Mouse (Mus musculus): ENCODE results near the gene H1f0. TPM values are rescaled to one million over a fixed set of nuclear protein-coding genes. Genes with fewer than 3 reads are reported as not detected.
A peak's percentile ranks its signal among the peaks of the same experiment; 100 is the strongest.

The H1f0 gene
- total and polyA plus RNA-seq, 3 experiments = 33.5 to 213 (median 46.8) TPM

DNA sequence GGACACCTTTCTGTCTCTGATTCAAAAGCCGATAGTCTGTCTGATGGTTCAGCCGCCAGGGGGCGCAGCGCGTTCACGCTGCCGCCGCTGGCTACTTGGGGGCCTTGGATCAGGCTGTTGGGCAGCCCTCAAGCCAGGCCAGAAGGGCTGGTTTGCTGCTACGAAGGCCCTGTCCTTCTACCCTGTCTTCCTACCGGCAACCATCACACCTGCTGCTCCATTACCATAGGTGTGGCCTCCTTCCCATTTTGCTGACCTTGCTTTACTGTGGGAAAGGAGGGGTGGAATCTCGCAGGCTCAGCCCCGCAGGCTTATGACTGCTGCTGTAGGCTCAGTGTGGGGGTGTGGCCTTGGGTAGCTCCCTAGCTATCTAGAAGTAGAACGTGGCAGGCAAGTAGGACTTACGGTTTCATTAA, 9.7 kb downstream of the H1f0 start:
- Histone ChIP-seq H3K4me1 (ENCODE audit: control insufficient read depth in 1 of 2, insufficient read depth in 2 of 2, low read length in 2 of 2) (peaks cover 0 to 12% of the 10 kb centered on the region in 2 experiments; a peak in 2 of 4 replicates), H3K79me2 (ENCODE audit: control insufficient read depth, insufficient read depth, low read length, poor library complexity) (no peaks in the 10 kb centered on the region; the same call in 1 of the 2 replicates), H3K4me3 (ENCODE audit: control insufficient read depth in 1 of 2, insufficient read depth in 1 of 2, low read depth in 2 of 2, low read length in 2 of 2) (peak overlapping the region; percentile 40 to 53), H3K27me3 (ENCODE audit: control insufficient read depth in 1 of 2, insufficient read depth in 2 of 2, low read length in 2 of 2) (no peaks in the 10 kb centered on the region), H3K9ac (ENCODE audit: control insufficient read depth, low read depth, low read length, poor library complexity, severe bottlenecking) (peak overlapping the region; percentile 64), H3K9me3 (replicated peaks; ENCODE audit: insufficient read depth, low read length) (no peaks in the 10 kb centered on the region), H3K36me3 (ENCODE audit: control insufficient read depth in 1 of 2, insufficient read depth in 2 of 2, low read length in 2 of 2) (no peaks in the 10 kb centered on the region), H3K27ac (ENCODE audit: control insufficient read depth, low read depth, low read length) (peak overlapping the region; percentile 53)
- peak; percentile 93 for DNase-seq (ENCODE audit: low read depth, low spot score)
- TF ChIP-seq RCOR1 (IDR thresholded peaks at IDR 0.05; ENCODE audit: low read depth, low read length) (no peak), EP300 (IDR thresholded peaks at IDR 0.05; ENCODE audit: low read depth in 1 of 2, low read length in 2 of 2) (no peak), ETS1 (IDR thresholded peaks at IDR 0.05; ENCODE audit: low read depth, low read length) (peak; percentile 26; the same call in 1 of the 2 replicates), SIN3A (IDR thresholded peaks at IDR 0.05; ENCODE audit: low read length) (peak; percentile 40), POLR2A (IDR thresholded peaks at IDR 0.05; ENCODE audit: control insufficient read depth in 1 of 2, insufficient read depth in 1 of 2, low read depth in 1 of 2, low read length in 2 of 2, poor library complexity in 1 of 2) (no peak; a peak in 1 of 4 replicates), POLR2AphosphoS5 (IDR thresholded peaks at IDR 0.05; ENCODE audit: borderline replicate concordance, low read depth, low read length) (no peak), GABPA (IDR thresholded peaks at IDR 0.05; ENCODE audit: low read depth, low read length) (no peak), RAD21 (IDR thresholded peaks at IDR 0.05; ENCODE audit: low read depth, low read length) (peak; percentile 44), CHD1 (IDR thresholded peaks at IDR 0.05; ENCODE audit: low read depth, low read length) (no peak), MAX (IDR thresholded peaks at IDR 0.05; ENCODE audit: low read length) (no peak), CTCF (IDR thresholded peaks at IDR 0.05 in 2 of 3, conservative IDR thresholded peaks at IDR 0.05 in 1 of 3; ENCODE audit: control insufficient read depth in 1 of 3, insufficient read depth in 1 of 3, low read depth in 2 of 3, low read length in 3 of 3, poor library complexity in 1 of 3, severe bottlenecking in 1 of 3) (peak; percentile 87 to 96 (median 91)), E2F4 (IDR thresholded peaks at IDR 0.05; ENCODE audit: borderline replicate concordance, low read depth, low read length) (no peak), HCFC1 (IDR thresholded peaks at IDR 0.05; ENCODE audit: low read depth, low read length) (no peak), MAZ (IDR thresholded peaks at IDR 0.05; ENCODE audit: low read depth, low read length) (no peak), USF2 (IDR thresholded peaks at IDR 0.05; ENCODE audit: borderline replicate concordance in 1 of 2, insufficient read depth in 1 of 2, low read depth in 1 of 2, low read length in 2 of 2) (no peak), TBP (IDR thresholded peaks at IDR 0.05; ENCODE audit: low read depth, low read length) (no peak), BHLHE40 (IDR thresholded peaks at IDR 0.05; ENCODE audit: borderline replicate concordance, low read depth, low read length) (no peak), NELFE (IDR thresholded peaks at IDR 0.05; ENCODE audit: low read depth, low read length) (no peak), MXI1 (IDR thresholded peaks at IDR 0.05; ENCODE audit: low read depth, low read length) (peak; percentile 50; the same call in 1 of the 2 replicates), UBTF (IDR thresholded peaks at IDR 0.05; ENCODE audit: borderline replicate concordance, insufficient read depth, low read depth, low read length) (no peak), KAT2A (conservative IDR thresholded peaks at IDR 0.05; ENCODE audit: low read depth, low read length) (no peak), MAFK (IDR thresholded peaks at IDR 0.05; ENCODE audit: borderline replicate concordance, low read depth, low read length) (peak; percentile 95), CHD2 (IDR thresholded peaks at IDR 0.05; ENCODE audit: low read length) (no peak), ZMIZ1 (IDR thresholded peaks at IDR 0.05; ENCODE audit: low read depth, low read length) (no peak), SMC3 (IDR thresholded peaks at IDR 0.05; ENCODE audit: low read depth, low read length) (peak; percentile 72), NRF1 (IDR thresholded peaks at IDR 0.05; ENCODE audit: insufficient read depth, low read depth, low read length, poor library complexity, severe bottlenecking) (no peak), MYC (IDR thresholded peaks at IDR 0.05; ENCODE audit: low read depth, low read length) (peak; percentile 67; the same call in 1 of the 2 replicates), TCF12 (IDR thresholded peaks at IDR 0.05; ENCODE audit: low read depth, low read length) (no peak), ZC3H11A (IDR thresholded peaks at IDR 0.05; ENCODE audit: low read depth, low read length) (peak; percentile 45; the same call in 1 of the 2 replicates), ELF1 (IDR thresholded peaks at IDR 0.05; ENCODE audit: low read depth, low read length) (no peak), GATA1 (IDR thresholded peaks at IDR 0.05; ENCODE audit: low read depth, low read length) (peak; percentile 10; the same call in 1 of the 2 replicates), JUND (IDR thresholded peaks at IDR 0.05; ENCODE audit: low read depth, low read length) (no peak)

Data from MEL (cell line).